Mouse (Mus musculus) E14TG2a.4 (cell line): ENCODE measurements around the gene Gm5089.

Experiments used
- CTCF ChIP-seq: conservative IDR thresholded peaks from 2 replicates; pipeline ENCODE4 v1.5.1; 2014; ENCODE audit warnings: low read length
- NANOG ChIP-seq: IDR thresholded peaks from 2 replicates; pipeline ENCODE4 v1.6.1; 2014; ENCODE audit warnings: borderline replicate concordance, low read length, mixed read lengths
- POU5F1 ChIP-seq: IDR thresholded peaks from 2 replicates; pipeline ENCODE4 v1.6.1; 2014; ENCODE audit warnings: low read length, borderline replicate concordance

GRCm38 (mm10) chr14:122476822-122477215 lies 25.9 kb upstream of the Gm5089 start:
- TF ChIP-seq CTCF, result no peak
- TF ChIP-seq POU5F1, result no peak
- TF ChIP-seq NANOG, result no peak
